Mouse (Mus musculus) left cerebral cortex, adult 9 months (tissue): ENCODE data around the gene Mpzl3.

Experiments
- DNase-seq, 2 experiments: peaks; one replicate each; pipeline ENCODE4 v3.0.0; 2022; ENCODE audit warnings: low spot score in 2 of 2

The Mpzl3 gene

DNA sequence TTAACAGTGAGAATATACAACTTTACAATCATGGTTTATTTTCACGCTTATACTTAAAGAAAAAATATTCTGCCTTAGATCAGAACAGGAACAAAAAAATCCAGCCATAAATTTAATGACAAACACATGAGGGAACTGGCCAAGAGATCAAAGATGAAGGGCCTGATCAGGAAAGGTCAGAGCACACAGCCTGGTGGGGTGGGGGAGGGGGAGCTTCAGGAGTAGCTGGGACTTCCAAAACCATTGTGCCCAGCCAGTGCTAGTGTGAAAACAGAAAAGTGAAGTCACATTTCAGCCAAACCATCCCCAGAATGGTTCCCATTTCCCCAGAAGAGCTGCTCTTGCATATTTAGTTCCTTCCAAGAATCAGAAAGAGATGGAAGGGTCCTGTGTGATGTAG is 47.5 kb downstream of the Mpzl3 start:
- DNase-seq, result no peak

DNA sequence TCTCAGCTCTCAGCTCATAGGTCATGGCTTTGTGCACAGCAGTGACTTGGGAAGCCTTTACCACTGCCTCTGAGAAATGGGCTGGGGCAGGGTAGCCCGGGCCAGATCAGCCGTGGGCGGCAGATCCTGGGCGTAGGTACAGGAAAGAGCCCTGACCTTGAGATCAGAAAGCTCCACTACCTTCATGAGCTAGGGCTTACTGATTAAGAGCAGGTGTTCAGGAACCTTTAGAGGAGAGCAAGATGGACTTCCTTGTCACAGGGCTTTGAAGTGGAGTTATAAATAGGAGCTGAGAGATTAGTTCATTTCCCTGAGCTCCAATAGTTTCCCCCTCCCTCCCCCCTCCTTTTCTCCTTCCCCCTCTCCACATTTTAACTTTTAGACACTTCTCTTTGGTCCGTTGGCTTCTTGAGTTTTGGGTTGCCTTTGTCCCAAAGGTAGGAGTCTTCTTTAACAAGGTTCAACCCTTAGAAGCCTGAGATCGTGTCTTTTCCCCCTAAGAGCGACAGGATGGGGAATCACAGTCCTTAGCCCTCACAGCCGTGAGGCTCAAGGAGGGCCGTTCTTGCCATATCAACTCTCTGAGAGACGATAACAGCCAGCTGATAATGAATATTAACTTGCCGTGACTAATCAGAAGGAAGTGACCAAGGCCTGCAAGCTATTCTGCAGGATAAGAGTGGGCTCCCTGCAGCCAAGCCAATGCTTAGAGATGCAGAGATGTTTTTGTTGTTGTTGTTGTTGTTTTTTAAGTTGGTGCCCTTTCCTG is 48.4 kb downstream of the Mpzl3 start:
- no peak for DNase-seq

DNA sequence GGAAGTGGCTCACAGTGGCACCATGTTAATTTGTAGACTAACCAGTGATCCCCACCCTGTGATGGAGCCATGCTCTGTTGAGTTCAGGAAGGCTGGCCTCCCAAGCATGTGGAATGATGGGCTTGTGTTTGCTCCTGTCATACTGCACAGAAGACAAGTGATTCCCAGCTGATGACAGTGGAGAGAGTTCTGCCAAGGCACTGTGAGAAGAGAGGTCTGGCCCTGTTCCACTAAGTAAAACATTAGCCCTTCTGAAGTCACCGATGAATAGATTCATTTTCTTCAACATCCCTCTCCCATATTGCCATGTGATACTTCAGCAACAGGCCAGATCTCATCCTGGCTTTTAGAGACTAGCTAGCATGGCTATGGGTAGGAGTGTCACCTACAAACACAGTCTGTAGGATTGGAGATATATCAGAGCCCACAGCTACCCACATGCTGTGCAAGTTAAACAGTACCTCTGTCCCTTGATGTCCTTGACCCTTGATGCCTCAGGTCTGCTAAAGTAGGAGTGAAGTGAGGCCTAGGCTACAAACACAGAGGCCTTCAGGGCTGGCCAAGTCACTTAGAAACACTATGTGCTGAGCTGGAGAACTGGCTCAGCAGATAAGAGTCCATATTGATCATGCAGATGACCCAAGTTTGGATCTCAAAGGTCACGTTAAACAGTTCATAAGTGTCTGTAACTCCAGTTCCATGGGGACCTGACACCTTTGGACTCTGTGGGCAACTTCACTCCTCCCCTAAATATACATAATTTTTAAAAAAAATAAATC is 50.8 kb downstream of the Mpzl3 start:
- DNase-seq, result no peak

DNA sequence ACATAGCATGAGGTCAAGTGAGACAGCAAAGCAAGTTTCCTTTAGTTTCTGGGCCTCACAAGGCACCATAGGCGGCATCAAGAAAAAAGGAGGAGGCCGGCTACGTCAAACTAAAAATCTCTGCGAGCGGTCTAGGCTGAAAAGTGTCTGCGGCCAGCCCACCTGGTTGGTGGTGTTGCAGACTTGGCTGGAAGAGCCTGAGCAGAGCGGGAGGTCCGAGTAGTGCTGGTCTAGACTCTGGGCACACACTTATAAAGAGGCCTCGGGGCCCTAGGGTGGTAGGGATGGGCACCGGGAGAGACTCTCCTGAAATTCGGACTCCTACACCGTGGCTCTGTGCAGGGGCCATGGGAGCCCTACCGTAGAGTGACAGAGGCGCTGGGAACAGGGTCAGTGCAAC is 60.7 kb downstream of the Mpzl3 start:
- peak in 1 of 2 experiments; percentile 70 for DNase-seq

DNA sequence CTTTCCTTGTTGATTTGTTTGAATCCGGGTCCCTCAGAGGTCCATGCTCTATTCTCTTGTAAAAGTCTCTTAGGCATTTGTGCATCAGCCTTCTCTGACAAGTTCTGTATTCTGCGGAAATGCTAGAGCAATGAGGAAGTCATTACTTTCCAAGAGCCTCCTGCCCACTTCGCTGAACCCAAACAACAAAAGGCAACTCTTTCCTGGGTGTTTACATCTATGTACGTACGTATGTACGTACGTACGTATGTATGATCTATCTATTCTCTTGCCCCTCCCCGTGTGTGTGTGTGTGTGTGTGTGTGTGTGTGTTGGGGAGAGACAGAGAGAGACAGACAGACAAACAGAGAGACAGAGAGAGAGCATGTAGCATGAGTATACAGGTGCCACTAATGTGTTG is 61.8 kb downstream of the Mpzl3 start:
- no peak for DNase-seq

DNA sequence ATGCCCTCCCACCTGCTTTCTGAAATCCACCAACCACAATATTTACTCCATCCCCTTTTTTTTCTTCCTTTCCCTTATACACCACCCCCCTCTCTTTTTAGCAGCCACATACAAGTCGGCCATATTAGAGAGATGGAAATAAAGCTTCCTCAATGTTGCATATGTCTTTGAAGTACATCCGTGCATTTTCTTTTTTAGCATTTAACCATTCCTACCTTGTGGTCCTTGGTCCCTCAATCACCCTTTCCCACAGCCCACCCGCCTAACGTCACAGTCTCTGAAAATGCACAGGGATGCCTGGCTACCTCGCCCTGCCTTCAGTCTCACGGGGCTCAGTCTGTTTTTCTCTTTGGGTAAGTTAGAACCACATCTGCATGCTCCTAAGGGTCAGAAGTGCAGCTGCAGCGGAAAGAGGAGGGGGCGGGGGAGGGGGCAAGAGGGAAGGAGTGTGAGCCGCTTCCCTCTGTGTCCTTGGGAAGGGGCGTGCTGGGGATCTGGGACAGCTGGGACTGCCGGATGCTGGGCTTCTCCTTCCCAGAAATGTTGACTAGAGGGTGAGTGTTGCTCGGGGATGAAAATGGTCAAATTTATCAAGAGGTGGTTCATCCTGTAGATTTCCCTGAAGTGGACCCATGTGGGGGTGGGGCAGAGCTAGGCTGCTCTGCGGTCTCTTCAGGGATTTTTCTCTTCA is 62.9 kb downstream of the Mpzl3 start, which contains the start of gene Scn2b:
Gene Scn2b (plus strand): TSS at position 42 of the 691 bp plus-strand sequence.
- no peak for DNase-seq

DNA sequence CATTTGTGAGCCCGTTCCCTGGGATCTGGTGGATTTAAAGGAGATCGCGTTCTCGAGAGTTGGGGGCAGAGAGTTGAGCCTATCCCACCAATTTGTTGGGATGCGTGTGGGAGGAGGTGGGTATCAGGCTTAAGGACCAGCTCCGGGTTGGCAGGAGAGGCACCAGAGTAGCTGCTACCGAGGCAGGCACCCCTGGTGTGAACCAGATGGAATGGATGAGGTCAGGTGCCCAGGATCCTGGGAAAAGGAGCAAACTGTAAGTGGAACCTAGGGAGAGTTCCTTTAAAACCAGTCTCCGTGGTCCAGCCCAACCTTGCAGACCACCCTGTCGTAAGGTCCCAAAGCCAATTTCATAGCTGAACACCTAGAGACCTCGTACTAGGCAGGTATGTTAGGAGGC is 63.6 kb downstream of the Mpzl3 start:
- DNase-seq, result no peak

DNA sequence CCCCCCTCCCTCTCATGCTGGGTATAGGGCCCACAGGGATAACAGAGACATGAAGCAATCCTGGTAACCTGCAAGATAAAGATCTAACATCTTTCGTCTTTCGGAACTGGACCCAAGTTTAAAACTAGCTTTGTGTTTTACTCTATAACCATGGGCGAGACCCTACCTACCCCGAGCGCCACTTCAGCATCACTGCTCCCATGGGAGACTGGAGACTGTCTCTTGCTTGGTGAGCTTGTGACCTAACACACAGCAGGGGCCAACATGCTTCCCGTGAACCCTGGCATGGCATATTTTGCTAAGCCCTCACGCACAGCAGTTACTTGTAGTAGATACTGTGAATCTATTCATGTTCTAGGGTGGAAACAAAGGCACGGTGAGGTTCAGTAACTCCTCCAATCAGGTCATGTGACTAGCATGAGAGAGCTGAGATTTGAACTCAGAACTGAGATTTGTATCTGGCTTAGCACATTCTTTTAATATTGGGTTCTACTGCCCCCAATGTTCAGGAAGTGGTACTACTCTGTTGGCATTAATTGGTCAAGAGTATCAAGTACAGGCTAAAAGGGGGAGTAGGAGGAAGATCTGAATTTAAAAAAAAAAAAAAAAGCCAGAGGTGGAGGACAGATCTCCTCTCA is 64.4 kb downstream of the Mpzl3 start:
- no peak for DNase-seq

DNA sequence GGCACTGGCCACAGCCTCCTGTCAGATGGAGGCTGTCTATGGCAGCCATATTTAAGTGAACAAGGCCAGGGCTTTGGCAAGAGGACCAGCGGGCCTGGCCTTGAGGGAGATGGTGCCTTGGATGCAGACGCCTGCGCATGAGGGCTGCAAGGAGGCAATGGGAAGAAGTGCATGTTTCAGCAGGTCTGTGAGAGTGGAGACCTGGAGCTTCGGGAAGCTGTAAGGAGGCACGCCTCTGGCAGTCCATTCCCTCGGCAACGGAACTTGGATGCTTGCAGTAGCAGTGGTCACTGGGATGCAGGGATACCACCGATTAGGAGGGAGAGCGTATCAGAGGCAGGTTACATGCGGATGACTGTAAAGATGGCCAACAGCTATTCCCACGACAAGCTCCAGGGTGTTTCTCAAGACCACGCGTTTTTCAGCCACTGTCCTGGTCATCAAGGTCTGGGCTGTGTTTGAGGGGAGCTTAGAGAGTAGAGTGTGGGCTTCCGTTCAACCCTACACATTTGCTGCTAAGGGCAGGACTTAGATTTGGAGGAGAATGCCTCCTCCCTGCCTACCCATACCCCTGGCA is 65.1 kb downstream of the Mpzl3 start:
- DNase-seq, result no peak

DNA sequence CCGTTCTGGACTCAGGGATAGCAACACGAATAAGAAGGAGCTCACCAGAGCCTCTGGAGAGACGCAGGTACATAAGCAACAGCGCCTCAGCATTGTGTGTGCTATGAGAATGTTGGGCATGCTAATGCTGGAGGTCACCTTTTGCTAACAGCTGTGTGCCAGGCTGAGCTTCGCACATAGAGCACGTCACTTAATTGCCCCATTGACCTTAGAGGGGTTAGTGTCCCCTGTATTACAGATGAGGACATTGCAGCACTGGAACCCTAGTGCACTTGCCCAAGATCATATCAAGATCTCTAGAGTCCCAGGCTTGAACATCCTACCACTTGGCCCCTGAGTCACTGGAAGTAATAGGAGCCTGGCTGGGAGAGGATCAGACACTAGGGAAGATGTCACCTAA is 65.6 kb downstream of the Mpzl3 start:
- DNase-seq, result no peak

DNA sequence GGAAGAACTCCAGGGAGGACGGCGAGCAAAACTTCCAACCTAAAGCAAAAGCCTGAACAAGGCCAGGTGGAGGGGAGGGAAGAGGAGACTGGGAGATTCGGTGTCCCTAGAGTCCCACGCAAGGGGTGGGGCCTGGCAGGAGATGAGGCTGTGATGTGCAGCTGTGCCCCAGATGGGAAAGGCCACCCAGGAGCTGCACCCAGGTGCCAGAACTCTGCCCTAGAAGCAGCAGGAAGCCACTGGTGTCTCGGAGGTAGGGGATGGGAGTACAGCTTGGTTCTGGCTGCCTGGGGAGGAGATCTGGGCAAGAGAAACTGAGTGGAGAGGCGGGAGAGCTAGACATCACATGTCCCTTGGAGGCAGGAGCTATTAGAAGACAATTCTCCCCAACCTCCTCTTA is 66.0 kb downstream of the Mpzl3 start:
- DNase-seq, result peak in 1 of 2 experiments; percentile 50

DNA sequence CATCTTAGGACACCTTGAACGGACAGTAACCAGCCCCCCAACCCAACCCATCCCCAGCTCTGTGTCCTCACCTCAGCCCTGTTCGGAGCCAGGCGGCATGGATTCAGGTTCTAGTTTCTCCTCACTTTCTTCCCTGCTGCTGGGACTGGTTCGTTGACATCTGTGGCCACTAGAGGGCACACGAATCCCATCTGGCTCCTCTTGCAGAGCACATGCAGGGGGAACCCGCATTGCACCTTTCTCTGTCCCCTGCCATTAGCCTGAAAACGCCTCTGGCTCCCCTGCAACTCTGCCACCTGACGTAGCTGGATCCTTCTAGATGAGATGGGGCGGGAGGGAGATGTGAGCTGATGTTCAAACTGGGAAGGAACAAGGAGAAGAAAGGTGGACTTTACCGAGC is 66.8 kb downstream of the Mpzl3 start:
- DNase-seq, result peak in 1 of 2 experiments; percentile 81

DNA sequence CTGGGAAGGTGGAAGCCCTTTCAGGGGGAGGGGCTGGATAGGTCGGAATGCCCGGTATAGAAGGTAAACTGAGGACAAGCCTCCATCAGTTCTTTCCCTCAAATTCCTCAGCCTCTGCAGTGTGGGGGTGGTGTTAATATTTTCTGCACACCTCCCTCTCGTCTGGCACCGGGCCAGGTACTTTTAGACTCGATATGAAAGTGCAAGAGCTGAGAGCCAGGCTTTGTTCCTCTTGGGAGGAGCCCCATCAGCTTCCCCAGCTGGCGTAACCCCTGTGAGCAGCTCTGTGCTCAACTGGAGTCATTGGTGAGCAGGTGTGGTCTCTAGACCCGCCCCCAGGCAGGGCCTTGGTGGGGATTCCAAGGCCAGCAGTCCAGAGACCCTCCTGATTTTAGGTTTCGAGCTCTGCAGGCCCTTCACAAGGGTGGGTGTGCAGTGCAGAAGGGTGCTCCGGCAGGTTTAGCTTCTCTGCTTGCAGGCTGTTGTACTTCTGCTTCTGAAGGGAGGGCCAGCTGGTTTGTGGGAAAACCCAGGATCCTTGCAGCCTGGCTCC is 67.3 kb downstream of the Mpzl3 start:
- DNase-seq, result peak; percentile 72 to 85

DNA sequence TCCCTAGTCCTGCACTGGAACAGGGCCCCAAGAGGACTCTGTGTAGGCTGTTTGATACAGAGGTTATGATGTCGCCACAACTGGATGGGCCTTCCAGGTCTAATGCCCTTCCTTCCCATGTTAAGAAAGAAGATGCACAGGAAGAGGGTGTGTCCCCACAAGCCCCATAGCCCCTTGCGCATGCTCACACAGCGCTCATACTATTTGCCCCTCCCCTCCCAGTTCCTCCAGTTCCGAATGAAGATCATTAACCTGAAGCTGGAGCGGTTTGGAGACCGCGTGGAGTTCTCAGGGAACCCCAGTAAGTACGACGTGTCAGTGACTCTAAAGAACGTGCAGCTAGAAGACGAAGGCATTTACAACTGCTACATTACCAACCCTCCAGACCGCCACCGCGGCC is 70.2 kb downstream of the Mpzl3 start:
- no peak for DNase-seq

DNA sequence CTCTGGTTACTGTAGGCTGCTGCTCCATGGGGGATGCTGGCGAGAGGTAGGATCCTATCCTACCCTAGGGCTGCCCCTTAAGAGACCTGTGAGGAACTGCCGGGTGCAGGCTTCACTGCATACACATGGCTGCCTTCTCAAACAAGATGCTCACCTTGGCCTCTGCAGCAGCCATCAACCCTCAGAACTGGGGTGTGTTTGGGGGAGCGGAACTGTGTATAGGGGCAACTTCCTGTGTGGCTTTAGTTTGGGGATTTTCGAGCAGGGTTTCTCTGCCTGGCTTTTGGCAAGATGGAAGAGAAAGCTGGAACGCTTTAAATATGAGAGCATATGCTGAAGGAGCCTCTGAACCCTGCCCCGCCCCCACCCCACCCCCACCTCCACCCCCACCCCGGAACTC is 72.0 kb downstream of the Mpzl3 start:
- DNase-seq, result no peak
